Mouse (Mus musculus) urinary bladder, postnatal 14 days (tissue): ENCODE measurements around the gene Usp43.

ENCODE experiments used
- DNase-seq: peaks from one replicate; pipeline ENCODE4 v3.0.0; 2021; ENCODE audit warnings: low spot score

Usp43 gene

DNA sequence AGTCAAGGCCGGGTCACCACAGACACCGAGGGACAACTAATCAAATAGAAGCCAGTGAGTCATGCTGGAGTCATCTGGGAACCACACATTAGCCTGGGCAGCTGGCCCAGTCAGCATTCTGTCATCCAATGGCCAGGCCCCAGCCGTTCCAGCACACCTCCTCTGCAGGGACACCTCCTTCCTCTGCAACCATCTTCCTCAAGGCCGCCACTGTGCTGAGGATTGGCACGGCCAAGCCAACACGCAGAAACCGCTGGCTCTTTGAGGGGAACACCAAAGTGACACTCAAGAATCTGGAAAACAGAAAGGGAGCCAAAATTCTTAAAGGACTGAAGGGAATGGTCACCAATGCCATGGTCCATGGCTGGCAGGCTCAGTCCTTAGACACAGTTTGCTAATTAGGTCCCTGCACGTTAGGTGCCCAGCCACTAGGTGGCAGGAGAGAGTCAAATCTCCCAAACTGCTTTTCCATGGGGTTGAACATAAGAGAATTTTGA, 24.8 kb downstream of the Usp43 start:
- DNase-seq = peak; percentile 80

DNA sequence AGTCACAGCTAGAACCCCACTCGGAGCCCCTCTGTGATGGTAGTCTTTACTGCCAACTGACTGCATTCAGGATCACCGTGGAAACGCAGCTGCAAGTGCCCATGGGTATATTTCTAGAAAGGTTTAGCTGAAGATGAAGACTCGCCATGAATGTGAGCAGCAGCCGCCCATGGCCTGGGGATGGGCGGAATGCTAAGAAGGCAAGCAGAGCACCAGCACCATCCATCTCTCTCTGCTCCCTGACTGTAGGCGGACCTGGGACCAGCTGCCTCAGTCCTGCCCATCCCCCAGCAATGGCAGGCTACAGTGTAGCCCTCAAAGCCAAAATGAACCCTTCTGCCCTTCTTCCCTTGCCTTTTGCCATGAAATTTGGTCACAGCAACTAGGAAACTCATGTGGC, 26.3 kb downstream of the Usp43 start:
- DNase-seq = no peak

DNA sequence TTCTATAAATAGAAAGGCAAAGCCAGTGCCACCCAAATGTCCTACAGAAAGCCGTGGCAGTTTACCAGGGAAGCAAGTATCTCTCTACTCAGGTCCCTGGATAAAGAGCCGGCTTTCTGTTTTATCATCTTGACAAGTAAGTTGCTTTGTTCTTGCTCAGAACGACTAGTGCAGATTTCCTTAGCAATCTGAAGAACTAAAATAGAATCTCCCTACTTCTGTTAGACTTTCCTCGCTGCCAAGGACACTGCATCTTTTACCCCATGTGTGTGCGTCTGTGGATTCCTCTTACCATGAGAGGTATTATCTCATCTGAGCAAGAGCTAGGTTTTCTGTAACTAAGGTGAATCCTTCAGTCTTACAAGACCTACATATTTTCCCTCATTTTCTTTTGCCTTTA, 33.4 kb downstream of the Usp43 start:
- DNase-seq = no peak

- no peak for DNase-seq
Measured at GRCm38 (mm10) chr11:67885921-67886320, 36.0 kb downstream of the Usp43 start.

DNA sequence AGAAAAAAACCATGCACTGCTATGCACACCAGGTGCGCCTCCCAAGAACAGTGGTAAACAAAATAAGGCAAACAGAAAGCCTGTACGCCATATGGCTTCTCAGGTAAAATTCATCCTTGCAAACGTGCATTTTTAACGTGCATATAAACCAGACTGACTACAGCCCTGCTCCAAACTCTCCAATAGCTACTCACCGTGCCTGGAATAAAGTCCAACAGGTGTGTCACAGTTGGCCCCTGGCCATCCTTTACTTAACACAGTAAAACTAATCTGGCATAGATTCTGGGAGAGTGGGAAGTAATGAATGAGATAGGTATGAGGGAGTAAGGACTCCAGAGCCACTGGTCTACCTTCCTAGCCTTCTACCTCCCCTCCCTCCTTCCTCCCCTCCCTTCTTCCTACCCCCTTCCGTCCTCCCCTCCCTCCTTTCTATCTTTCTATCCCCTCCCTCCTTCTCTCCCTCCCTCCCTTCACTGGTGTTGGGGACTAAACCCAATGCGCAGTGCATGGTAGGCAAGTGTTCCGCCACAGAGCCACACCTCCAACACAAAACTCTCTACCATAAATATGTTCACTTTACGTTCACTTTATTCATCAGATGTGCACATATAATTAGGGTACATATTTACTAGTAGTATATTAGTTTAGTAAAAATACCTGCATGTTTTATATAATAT, 56.3 kb downstream of the Usp43 start:
- no peak for DNase-seq

DNA sequence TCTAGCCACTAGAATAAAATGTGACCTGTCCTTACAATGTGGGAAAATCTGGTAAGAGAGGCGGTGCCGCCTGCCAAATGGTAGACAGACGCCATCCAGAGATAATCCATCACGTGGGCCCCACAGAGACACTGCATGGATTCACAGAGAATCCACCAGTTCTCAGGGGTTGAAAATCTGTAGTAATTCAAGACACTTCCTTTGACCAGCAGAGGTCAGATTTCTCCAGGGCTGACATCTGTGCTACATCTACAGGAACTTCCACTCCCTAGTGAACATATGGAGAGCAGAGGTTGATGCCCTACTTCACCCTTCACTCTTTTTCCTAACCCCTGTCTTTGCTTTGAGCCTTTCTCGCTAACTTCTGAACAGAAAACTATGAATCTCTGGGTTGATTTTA, 56.9 kb downstream of the Usp43 start:
- no peak for DNase-seq

- no peak for DNase-seq
Measured at GRCm38 (mm10) chr11:67861399-67861838, 60.5 kb downstream of the Usp43 start.

GRCm38 (mm10) chr11:67860743-67861398, 61.1 kb downstream of the Usp43 start:
- DNase-seq = no peak

DNA sequence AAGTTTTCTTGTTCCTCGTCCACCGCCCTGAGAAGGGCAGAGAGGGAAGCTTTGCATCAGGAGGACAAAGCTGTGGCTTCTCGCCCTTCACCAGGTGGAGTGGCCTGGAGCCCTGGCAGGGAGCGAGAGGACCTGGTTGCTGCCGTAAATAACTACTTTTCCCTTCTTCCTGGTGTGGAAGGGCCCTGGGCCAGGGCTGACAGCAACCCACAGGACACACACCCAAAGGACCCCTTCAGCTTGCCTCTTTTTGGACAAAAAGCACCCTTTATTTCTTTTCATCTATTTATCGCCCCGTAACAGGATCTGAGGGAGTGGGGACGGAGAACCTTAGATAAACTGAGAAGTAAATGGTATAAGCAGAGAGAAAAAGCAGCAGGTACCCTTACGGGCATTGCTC, 63.4 kb downstream of the Usp43 start:
- no peak for DNase-seq

DNA sequence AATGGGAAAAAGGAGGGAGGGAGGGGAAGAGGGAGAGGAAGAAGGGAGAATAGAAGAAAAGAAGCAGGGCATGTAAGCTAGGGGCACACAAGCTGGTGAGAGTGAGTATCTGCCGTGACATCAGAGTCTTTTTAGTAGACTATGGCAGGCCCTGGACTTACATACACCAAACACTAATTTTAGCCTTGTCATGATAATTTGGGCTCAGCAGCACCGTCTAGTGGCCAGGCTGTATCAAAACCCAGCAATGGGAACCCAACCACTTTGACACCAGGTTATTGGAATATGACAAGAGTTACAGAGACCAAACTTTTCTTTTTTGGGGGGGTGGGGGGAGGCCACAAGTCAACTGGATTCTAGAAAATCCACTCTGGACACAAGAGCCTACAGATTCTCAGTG, 66.9 kb downstream of the Usp43 start:
- DNase-seq = peak; percentile 25

DNA sequence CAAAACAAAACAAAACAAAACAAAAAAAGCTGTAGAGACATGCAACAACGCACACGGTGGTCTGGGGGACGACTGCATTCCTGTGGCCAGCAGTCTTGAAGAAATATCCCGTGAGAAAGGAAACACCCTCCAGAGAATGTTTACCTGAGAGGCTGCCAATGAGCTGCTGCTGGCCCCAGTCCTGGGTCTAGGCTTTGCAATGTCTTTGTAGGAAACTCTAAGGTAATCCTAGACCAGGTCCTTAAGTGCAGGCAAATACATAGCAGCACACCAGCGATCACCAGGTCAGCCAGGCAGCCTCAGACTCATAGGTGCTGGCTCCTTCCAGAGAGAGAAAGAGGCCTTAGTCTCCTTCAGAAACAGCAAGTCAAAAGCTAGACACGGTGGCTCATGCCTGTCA, 68.0 kb downstream of the Usp43 start:
- no peak for DNase-seq

- no peak for DNase-seq
Measured at GRCm38 (mm10) chr11:67851770-67852169, 70.2 kb downstream of the Usp43 start.

DNA sequence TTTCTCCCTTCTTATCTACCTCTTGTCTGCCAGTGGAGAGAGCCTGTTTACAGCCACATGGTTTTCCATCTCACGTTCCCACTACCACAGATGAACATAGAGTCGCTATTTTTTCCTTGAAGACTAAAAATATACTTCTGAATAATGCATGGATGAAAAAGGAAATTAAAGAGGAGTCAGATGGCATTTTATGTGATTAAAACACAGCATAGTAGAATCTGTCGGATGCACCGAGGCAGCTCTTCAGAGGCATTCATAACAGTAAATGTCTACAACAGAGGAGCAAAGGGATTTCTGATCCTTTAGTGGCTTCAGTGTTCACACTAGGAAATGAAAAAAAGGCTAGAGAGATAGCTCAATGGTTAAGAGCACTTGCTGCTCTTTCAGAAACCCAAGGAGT, 76.8 kb downstream of the Usp43 start:
- no peak for DNase-seq

DNA sequence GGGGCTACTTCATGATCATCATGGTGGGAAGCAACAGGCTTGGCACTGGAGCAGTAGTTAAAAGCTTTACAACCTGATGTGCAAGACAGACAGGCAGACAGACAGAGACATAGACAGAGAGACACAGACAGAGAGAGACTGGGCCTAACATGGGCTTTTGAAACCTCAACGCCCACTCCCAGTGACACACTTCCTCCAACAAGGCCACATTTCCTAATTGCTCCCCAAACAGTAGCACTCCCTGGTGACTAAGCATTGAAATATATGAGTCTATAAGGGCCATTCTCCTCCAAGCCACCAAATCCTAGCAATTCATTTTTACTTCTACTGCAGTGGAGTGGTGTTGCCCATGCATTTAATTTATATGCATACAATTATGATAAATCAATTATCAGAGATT, 82.1 kb downstream of the Usp43 start:
- no peak for DNase-seq

- no peak for DNase-seq
Measured at GRCm38 (mm10) chr11:67835408-67836078, 86.4 kb downstream of the Usp43 start.

GRCm38 (mm10) chr11:67831820-67832219, 90.1 kb downstream of the Usp43 start:
- no peak for DNase-seq

GRCm38 (mm10) chr11:67829530-67829929, 92.4 kb downstream of the Usp43 start:
- no peak for DNase-seq

DNA sequence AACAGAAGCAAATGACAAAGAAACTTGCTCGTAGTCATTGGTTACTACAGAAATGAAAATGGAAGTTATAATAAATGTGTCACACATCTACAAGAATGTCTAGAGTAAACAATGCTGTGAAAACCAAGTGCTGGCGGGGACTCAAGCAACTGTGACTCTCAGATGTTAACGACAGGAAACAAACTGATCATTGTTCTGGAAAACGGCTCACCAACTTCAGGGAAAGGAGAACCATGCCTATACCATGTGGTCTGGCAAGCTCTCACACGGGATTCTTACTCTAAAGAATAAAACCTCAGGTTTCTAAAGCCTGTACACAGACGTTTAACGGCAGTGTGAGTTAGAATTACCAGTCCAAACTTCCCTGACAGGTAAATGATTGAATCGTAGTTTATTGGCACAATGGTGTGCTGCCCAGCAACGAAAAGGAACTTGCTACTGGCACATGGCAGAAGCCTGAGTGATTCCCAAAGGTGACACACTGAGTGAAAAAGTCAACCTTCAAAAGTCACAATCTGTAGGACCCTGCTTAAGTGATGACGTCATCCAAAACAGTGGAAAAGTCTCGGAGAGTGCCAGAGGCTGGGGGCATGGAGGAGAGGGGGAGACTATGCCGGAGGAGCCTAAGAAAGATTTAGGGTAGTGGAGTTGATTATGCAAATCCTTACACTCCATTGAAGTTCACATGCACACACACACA, 93.4 kb downstream of the Usp43 start:
- no peak for DNase-seq

DNA sequence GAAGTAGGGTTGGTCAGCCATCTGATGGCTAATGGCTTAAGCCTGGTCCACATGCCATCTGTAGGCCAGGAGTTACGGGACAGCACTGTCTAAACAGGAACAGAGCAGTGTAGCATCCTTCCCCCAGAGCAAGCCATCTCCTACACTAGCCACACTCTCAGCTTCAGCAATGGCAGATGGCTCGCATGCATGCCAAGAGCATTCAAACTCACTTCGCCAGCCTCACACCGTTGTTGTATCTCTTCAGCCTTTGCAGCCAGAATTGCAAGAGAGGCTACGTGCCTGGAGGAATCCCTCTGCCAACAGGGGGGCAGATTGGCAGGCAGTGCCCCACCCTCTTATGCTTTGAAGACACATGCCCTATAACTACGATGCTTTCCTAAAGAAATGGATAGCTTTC, 100.4 kb downstream of the Usp43 start:
- DNase-seq = no peak

DNA sequence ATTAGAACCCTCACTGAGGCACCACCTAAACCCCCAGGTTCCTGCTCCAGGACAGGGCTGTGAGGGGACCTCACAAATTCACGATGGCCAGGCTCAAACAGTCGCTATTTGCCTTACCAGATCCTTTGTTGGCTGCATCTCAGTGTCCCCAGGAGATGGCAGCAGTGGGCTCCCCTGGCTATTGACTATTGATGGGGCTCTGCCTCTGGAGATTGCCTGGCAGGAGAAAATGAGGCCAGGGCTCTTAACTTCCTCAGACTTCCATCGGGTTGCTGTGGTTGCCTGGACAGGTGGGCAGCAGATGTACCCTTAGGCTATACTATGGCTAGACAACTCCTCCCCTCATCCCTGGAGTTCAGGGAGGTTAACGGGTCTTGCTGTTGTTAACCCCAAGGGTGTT, 101.7 kb downstream of the Usp43 start:
- peak; percentile 50 for DNase-seq

GRCm38 (mm10) chr11:67819604-67820003, 102.3 kb downstream of the Usp43 start:
- peak; percentile 28 for DNase-seq

GRCm38 (mm10) chr11:67811535-67811934, 110.4 kb downstream of the Usp43 start:
- DNase-seq = peak; percentile 20

- DNase-seq = no peak
Measured at GRCm38 (mm10) chr11:67808051-67808450, 113.9 kb downstream of the Usp43 start.
